Mouse (Mus musculus): ENCODE measurements around the gene Mkks.
"Not testable (repeated sequence)": the region's sequence is repeated elsewhere in the genome, so short reads cannot be mapped to it uniquely, and the experiment has no call there.

The Mkks gene

GRCm38 (mm10) chr2:136891068-136891950, at the start of gene Mkks, which contains the start of the genes Slx4ip and AL731706.1:
TSS of gene Mkks (minus strand) at chr2:136891389.
TSS of gene Slx4ip (plus strand) at chr2:136891218.
TSS of gene AL731706.1 (minus strand) at chr2:136891389.
- DNase-seq: peak; percentile 99

GRCm38 (mm10) chr2:136938249-136938648, 47.1 kb upstream of the Mkks start:
- DNase-seq: no peak

GRCm38 (mm10) chr2:136936391-136937288, 45.5 kb upstream of the Mkks start:
- DNase-seq: no peak

- no peak for DNase-seq
Observed at GRCm38 (mm10) chr2:136921003-136921408, 29.8 kb upstream of the Mkks start.

GRCm38 (mm10) chr2:136920257-136920993, 29.2 kb upstream of the Mkks start:
- DNase-seq: no peak

- DNase-seq: no peak
Observed at GRCm38 (mm10) chr2:136919433-136919832, 28.2 kb upstream of the Mkks start.

GRCm38 (mm10) chr2:136914334-136914902, 23.2 kb upstream of the Mkks start:
- no peak for DNase-seq

- no peak for DNase-seq
Observed at GRCm38 (mm10) chr2:136913021-136913420, 21.8 kb upstream of the Mkks start.

GRCm38 (mm10) chr2:136911958-136912411, 20.8 kb upstream of the Mkks start:
- DNase-seq: no peak

- no peak for DNase-seq
Observed at GRCm38 (mm10) chr2:136909298-136909697, 18.1 kb upstream of the Mkks start.

- DNase-seq: no peak
Observed at GRCm38 (mm10) chr2:136908596-136908995, 17.4 kb upstream of the Mkks start.

GRCm38 (mm10) chr2:136896131-136896530, 4.9 kb upstream of the Mkks start:
- no peak for DNase-seq

GRCm38 (mm10) chr2:136894494-136894893, 3.3 kb upstream of the Mkks start:
- DNase-seq: no peak

GRCm38 (mm10) chr2:136891951-136892371, 772 bp upstream of the Mkks start:
- peak; percentile 91 to 94 for DNase-seq

- DNase-seq: not testable (repeated sequence)
Observed at GRCm38 (mm10) chr2:136890716-136891067, 497 bp downstream of the Mkks start.

- DNase-seq: peak in 1 of 2 experiments; percentile 9
Observed at GRCm38 (mm10) chr2:136886846-136887245, 4.3 kb downstream of the Mkks start.

- DNase-seq: no peak
Observed at GRCm38 (mm10) chr2:136885579-136885978, 5.6 kb downstream of the Mkks start, which contains the start of gene AL731706.2. TSS of gene AL731706.2 (minus strand) at chr2:136885679.

GRCm38 (mm10) chr2:136854543-136855388, 36.4 kb downstream of the Mkks start:
- DNase-seq: no peak

- DNase-seq: no peak
Observed at GRCm38 (mm10) chr2:136850366-136850765, 40.8 kb downstream of the Mkks start.

- no peak for DNase-seq
Observed at GRCm38 (mm10) chr2:136837994-136838393, 53.2 kb downstream of the Mkks start.

- no peak for DNase-seq
Observed at GRCm38 (mm10) chr2:136835882-136836281, 55.3 kb downstream of the Mkks start.

Data from thymus, postnatal 36 days (tissue).